Mouse (Mus musculus) lung, adult 2 months (tissue): Measurements from ENCODE around the gene Spag9. TPM values are rescaled to one million over a fixed set of nuclear protein-coding genes. Genes with fewer than 3 reads are reported as not detected.

Experiments
- DNase-seq: peaks from one replicate; pipeline ENCODE4 v3.0.0; 2022
- H3K4me1 ChIP-seq: fragments of 200-500 bp; 2 replicates; pipeline ENCODE4 v1.6.1; 2011; ENCODE audit warnings: low read length; ENCODE audit not compliant: control insufficient read depth, insufficient read depth
- H3K4me3 ChIP-seq: fragments of 200-500 bp; replicated peaks from 2 replicates; pipeline ENCODE3; 2011; ENCODE audit warnings: low read depth, mild to moderate bottlenecking, control low read depth, low read length; ENCODE audit errors: extremely low read depth
- CTCF ChIP-seq: fragments of 200-500 bp; IDR thresholded peaks from 2 replicates; pipeline ENCODE4 v1.5.1; 2011; ENCODE audit warnings: mild to moderate bottlenecking, low read length, control low read depth; ENCODE audit not compliant: insufficient read depth
- POLR2A ChIP-seq: fragments of 200-500 bp; IDR thresholded peaks from 2 replicates; pipeline ENCODE4 v1.6.1; 2011; ENCODE audit warnings: low read depth, mild to moderate bottlenecking, control low read depth, low read length, borderline replicate concordance; ENCODE audit errors: extremely low read depth
- WGBS: fragments of 180-500 bp; shearing (Covaris S2); methylation state at CpG from one replicate; pipeline ENCODE4 v1.1.7; 2018; 5-methylcytosine and 5-hydroxymethylcytosine counted together
- polyA plus RNA-seq: library from polyadenylated mRNA; depleted of rRNA; stranded (reverse); fragments of >200 nt; gene quantifications from 2 replicates; pipeline ENCODE4 v1.2.3, GENCODE M21; 2012; rRNA removed

The Spag9 gene
- 23.1 and 33.9 TPM in 2 replicates for polyA plus RNA-seq

DNA sequence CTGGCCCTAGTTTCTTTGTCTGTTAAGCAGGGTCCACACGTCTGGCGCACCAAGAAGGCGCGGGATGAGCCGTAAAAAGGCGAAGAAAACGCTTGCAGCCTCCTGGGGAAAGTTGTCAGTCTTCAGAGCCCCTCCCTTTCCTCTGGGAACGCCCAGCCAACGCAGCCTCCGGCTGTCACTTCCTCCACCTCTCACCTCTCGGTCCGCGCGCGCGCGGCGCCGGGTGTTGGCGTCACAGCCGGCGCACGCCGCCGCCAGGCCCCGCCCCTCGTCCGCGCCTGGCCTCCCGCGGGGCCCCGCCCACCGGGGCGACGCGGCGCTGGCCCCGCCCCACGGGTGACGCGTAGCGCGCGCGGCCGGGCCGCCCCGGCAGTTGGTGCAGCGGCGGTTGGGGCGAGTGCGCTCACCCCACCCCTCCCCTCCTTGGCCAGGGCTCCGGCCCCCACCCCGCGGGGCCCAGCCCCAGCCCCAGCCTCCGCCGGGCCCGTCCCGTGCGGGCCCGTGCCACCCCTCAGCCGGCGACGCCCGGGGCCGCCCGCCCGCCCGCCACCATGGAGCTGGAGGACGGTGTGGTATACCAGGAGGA, at the start of gene Spag9:
TSS of gene Spag9 (plus strand) at position 372 of the 586 bp plus-strand sequence.
- peak within 1 kb of the TSS; percentile 83 for H3K4me3 ChIP-seq
- peak; percentile 88 for DNase-seq
- no peak for TF ChIP-seq CTCF
- peak; percentile 99 for TF ChIP-seq POLR2A
- under 1% methylated on average over 59 of the region's 70 CpGs for WGBS
- peaks cover 13% of the 10 kb centered on the region for H3K4me1 ChIP-seq

DNA sequence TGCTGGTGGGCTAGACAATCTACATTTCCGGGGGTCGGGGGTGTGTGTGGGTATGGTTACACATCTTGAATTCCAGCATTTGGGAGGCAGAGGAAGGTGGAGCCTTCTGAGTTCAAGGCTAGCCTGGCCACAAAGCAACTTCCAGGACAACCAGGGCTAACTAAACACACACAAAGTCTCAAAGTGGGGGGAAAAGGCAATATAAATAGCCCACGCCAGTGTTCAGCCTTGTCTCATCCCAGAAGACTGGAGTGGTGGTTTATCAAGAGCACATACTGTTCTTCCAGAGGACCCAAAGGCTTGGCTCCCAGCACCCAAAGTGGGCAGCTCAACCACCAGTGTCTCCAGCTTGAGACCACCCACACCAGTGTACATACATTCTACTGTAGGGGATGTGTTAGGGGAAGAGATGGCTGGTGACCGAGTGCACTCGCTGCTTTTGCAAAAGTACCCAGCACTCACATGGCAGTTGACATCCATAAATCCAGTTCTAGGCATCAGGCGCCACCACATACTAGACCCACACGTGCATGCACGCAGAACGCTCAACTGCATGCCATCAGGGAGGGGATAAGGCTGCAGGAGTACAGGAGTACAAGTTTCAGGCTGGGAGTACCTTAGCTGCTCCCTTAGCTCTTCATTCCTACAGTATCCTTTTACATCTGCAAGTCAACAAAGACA, 46.9 kb upstream of the Spag9 start:
- DNase-seq, result no peak
- H3K4me3 ChIP-seq, result no peak overlapping the region
- TF ChIP-seq CTCF, result no peak
- no peak for TF ChIP-seq POLR2A
- no peaks in the 10 kb centered on the region for H3K4me1 ChIP-seq
- 88% methylated on average over 9 of the region's 9 CpGs for WGBS

DNA sequence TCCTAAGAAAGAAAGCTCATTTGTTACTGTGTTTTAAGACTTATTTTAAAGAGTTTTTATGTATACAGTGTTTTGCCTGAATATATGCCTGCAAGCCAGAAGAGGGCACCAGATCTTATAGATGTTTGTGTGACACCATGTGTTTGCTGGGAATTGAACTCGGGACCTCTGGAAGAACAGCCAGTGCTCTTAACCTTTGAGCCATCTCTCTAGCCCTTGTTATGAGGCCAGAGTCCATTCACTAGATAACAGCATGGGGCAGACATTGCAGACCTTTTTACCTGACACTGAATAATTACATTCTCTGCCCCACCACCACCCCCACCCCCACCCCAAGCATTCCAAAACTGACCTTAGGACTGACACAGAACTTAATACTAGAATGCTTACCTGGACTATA, 45.8 kb upstream of the Spag9 start:
- TF ChIP-seq CTCF, result no peak
- TF ChIP-seq POLR2A, result no peak
- WGBS, result 68% methylated on average over 1 of the region's 1 CpGs
- Histone ChIP-seq H3K4me1 (peaks cover 4% of the 10 kb centered on the region; the same call in 1 of the 2 replicates), H3K4me3 (no peak overlapping the region)
- DNase-seq, result no peak

DNA sequence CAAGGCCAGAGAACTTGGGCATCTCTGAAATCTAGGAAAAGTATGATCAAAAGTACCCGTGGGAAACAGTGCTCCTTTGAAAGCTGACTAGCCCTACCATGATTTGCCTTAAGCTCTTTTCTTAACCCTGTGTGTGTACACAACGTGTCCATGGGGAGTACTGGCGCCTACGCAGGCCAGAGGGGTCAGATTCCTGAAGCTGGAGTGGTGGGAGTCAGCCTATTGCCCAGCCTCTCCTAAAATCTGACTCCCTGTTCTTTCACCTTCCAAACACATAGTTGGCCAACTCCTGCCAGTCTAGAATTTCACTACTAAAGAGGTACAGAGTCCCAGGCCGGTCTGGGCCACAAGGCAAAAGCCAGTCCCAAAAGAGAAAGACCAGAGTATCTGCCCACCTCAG, 43.5 kb upstream of the Spag9 start:
- 62% methylated on average over 5 of the region's 5 CpGs for WGBS

DNA sequence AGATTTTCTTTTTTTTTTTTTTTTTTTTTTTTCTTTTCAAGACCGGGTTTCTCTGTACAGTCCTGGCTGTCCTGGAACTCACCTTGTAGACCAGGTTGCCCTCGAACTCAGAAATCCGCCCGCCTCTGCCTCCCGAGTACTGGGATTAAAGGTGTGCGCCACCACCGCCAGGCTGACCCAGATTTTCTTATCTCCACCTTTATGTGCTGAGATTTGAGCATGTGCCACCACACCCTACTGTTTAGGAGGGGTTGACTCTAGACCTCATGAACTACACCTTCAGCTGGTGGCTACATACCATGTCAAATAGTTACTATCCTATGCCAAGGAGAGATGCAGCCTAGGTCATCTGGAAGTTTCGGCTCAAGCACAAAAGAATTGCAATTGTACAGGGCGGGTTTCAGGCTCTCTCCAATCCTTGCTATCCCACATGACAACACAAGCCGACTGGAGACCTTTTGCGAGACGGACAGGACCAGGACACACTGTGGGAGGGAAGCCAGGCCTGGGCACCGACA, 41.1 kb upstream of the Spag9 start:
- TF ChIP-seq CTCF, result no peak
- no peak for TF ChIP-seq POLR2A
- WGBS, result 36% methylated on average over 13 of the region's 13 CpGs
- DNase-seq, result no peak
- Histone ChIP-seq H3K4me1 (peaks cover 13% of the 10 kb centered on the region), H3K4me3 (peak overlapping the region; percentile 81)

More for the DNA sequence above, 43.5 kb upstream of the Spag9 start:
- H3K4me3 ChIP-seq, result no peak overlapping the region
- TF ChIP-seq POLR2A (no peak), CTCF (no peak)
- DNase-seq, result no peak
- peaks cover 13% of the 10 kb centered on the region for H3K4me1 ChIP-seq

DNA sequence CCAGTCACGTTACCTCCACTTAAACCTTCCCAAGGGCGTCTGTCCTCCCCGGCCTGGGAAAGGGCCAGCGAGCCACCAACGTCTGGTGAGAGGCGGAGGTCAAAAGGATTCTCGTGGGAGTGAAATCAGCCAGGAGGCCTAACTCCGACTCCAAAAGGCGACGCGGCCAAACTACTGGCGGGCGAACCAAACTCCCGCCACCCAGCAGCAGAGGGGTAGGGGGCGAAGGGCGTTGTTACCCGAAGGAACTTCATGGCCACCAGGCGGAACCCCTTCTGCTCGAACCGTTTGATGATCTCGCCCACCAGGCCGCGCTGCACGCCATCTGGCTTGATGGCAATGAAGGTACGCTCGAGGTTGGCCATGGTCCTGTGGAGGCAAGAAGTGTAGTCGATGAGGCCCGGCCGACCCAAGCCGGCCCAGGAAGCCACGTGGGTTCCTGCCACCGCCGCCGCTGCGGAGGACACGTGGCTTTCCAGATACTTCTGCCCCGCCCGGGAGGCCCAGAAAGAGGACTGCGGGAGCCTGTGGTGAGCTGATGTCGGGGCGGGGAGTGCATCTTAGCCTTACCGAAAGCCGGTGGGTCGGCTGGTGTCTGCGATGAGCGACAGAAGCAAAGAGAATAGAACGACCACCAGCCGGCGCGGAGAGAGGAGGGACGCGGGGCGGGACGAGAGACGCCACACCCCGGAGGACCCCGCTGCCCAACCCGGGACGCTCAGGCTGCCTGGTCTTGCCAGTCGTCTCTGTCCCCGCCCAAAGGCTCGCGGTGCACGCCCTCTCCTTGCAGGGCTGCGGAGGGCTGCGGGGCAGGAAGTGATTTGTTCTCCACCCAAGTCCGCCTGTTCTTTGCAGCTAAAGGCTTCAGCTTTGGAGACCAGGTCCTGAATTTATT, 40.4 kb upstream of the Spag9 start:
- Histone ChIP-seq H3K4me3 (peak overlapping the region; percentile 81), H3K4me1 (peaks cover 13% of the 10 kb centered on the region)
- under 1% methylated on average over 67 of the region's 67 CpGs for WGBS
- TF ChIP-seq CTCF (no peak), POLR2A (peak; percentile 66; the same call in 1 of the 2 replicates)
- DNase-seq, result peak; percentile 92

DNA sequence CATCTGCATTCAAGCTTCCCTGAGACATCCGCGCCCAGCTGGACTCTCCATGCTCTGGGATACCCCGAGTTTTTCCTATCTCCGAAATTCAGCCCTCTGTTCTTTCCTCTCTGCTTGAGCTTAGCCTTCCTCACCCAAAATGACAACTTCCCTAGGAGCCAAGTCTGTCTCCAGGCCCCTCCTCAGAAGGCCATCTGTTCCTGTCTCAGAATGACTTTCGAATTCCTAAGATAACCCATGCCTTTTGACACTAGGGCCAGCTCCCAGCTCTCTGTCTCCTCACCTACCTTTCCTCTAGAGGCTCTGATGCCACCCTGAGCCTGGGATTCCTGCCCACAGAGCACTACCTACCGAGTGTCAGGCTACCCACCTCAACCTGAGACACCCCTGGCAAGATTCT, 39.7 kb upstream of the Spag9 start, which contains the start of gene Nme2:
TSS of gene Nme2 (minus strand) at position 101 of the 400 bp plus-strand sequence.
- DNase-seq, result no peak
- H3K4me3 ChIP-seq, result peak within 1 kb of the TSS; percentile 81
- H3K4me1 ChIP-seq, result peaks cover 13% of the 10 kb centered on the region
- TF ChIP-seq CTCF (no peak), POLR2A (no peak)
- WGBS, result under 1% methylated on average over 6 of the region's 6 CpGs

DNA sequence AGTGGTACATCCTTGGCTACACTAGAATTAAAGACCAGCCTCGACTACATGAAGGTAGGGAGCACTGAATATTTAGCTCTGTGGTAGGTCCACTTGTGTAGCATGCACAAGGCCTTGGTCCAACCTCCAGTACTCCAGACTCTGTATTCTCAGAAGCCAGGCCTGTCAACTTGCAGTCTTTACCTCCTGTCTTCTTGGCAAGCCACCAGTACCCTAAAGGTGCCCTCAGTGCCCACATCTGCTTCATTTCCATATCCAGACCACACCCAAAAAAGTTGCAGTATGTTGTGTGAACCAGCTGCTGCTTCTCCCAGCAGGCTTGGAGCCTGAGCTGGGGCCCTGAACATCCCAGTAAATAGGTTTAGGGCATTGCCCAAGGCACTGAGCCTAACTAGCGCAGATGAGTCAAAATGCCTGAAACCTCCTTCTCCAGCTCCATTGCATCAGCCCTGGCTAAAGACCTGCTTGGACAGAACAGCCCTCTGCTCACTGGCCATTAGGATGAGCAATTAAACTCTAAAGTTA, 38.8 kb upstream of the Spag9 start:
- DNase-seq, result no peak
- peaks cover 13% of the 10 kb centered on the region for H3K4me1 ChIP-seq
- TF ChIP-seq CTCF (no peak), POLR2A (no peak)
- H3K4me3 ChIP-seq, result no peak overlapping the region
- WGBS, result 81% methylated on average over 2 of the region's 2 CpGs

DNA sequence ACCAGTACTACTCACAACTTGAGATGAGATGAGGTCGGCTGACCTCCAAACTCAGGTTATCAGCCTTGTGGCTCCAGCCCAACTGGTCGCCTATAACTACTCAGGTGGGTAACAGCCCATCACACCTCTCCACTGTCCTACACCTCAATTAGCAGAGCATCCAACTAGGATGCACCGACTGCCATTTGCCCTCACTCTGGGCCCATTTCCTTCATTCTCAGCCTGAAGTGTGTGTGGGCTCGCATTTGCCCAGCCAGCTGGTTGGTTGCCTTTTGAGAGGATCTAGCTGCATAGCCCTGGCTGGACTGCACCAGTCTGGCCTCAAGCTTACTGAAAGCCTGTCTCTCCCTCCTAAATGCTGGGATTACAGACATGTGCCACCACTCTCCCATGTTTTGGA, 38.1 kb upstream of the Spag9 start:
- H3K4me3 ChIP-seq, result no peak overlapping the region
- DNase-seq, result no peak
- TF ChIP-seq POLR2A (no peak), CTCF (no peak)
- H3K4me1 ChIP-seq, result peaks cover 13% of the 10 kb centered on the region
- WGBS, result 80% methylated on average over 4 of the region's 4 CpGs

DNA sequence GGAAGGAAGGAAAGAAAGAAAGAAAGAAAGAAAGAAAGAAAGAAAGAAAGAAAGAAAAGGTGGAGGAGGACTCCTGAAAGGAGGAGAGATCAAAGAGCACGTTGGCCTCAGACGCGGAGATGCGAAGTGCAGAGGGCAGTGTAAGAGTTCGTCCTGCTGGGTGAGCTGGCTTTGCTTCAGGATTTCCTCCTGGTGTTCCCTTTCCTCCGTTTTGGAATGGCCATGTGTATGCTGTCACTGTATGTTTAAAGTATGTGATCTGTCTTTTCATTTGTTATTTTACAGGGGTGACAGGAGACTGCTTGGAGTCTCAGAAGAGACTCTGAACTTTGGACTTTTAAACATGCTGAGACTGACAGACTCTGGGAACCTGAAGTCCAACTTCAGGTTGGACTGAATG, 34.4 kb upstream of the Spag9 start:
- WGBS, result 77% methylated on average over 6 of the region's 6 CpGs
- no peak for DNase-seq
- H3K4me3 ChIP-seq, result no peak overlapping the region
- peaks cover 3% of the 10 kb centered on the region for H3K4me1 ChIP-seq
- TF ChIP-seq CTCF (no peak), POLR2A (no peak)
